Mouse (Mus musculus): ENCODE measurements at regions not wholly inside any gene's neighbourhood (a gene's known extent, or its start where the extent isn't known, plus 50 kb on each side); places are given as distances from the start of the nearest gene placed in this dataset.

- Histone ChIP-seq H3K4me1 (ENCODE audit: control insufficient read depth, insufficient read depth, low read length) (no peaks in the 10 kb centered on the region), H3K9me3 (replicated peaks; ENCODE audit: control insufficient read depth, low read length) (no peaks in the 10 kb centered on the region), H3K4me3 (replicated peaks; ENCODE audit: low read length) (no peak overlapping the region), H3K27ac (ENCODE audit: low read length) (no peak overlapping the region), H3K9ac (ENCODE audit: low read length) (no peak overlapping the region), H3K36me3 (ENCODE audit: control insufficient read depth, insufficient read depth, low read length) (no peaks in the 10 kb centered on the region), H3K27me3 (ENCODE audit: control insufficient read depth, insufficient read depth, low read length) (no peaks in the 10 kb centered on the region), H3K4me2 (ENCODE audit: low read depth, low read length) (no peak overlapping the region)
- ATAC-seq (ENCODE audit: insufficient read depth, low FRiP score) = no peak
- WGBS = 72% methylated on average over 4 of the region's 4 CpGs
These were observed 316.0 kb downstream of the Plk2 start for GRCm38 (mm10) chr13:110710847-110711246.

- Histone ChIP-seq H3K27ac (ENCODE audit: low read length) (no peak overlapping the region), H3K9ac (ENCODE audit: low read length) (no peak overlapping the region), H3K4me2 (ENCODE audit: low read depth, low read length) (no peak overlapping the region), H3K36me3 (ENCODE audit: control insufficient read depth, insufficient read depth, low read length) (no peaks in the 10 kb centered on the region), H3K27me3 (ENCODE audit: control insufficient read depth, insufficient read depth, low read length) (no peaks in the 10 kb centered on the region), H3K4me1 (ENCODE audit: control insufficient read depth, insufficient read depth, low read length) (no peaks in the 10 kb centered on the region), H3K4me3 (replicated peaks; ENCODE audit: low read length) (no peak overlapping the region), H3K9me3 (replicated peaks; ENCODE audit: control insufficient read depth, low read length) (no peaks in the 10 kb centered on the region)
- no peak for ATAC-seq (ENCODE audit: insufficient read depth, low FRiP score)
- 8% methylated on average over 3 of the region's 3 CpGs for WGBS
These were observed 317.7 kb downstream of the Plk2 start for GRCm38 (mm10) chr13:110712527-110712926.

DNA sequence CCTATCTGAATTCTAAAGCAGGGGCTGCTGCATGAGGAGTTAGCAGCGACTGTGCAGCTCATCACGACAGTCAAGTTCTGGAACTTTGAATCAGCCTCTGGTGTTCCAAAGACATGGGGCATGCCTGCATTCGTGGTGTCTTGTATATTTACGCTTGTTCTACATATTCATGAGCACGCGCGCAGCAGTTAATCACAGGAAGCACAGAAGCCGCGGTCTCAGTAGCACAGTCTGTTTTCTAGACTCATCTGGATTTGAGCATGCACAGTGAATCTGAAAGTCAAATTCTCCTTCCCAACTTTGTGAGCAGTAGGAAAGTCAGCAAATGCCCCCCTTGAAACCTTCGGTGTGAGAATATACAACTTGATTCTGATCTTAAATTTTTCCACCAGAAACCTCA lies 327.3 kb downstream of the Plk2 start:
- no peak for ATAC-seq (ENCODE audit: insufficient read depth, low FRiP score)
- no peaks in the 10 kb centered on the region for H3K4me1 ChIP-seq (ENCODE audit: control insufficient read depth, insufficient read depth, low read length)
- WGBS = 88% methylated on average over 10 of the region's 10 CpGs
- no peak overlapping the region for H3K27ac ChIP-seq (ENCODE audit: low read length)
- H3K36me3 ChIP-seq (ENCODE audit: control insufficient read depth, insufficient read depth, low read length) = no peaks in the 10 kb centered on the region
- H3K4me3 ChIP-seq (replicated peaks; ENCODE audit: low read length) = no peak overlapping the region
- no peaks in the 10 kb centered on the region for H3K9me3 ChIP-seq (replicated peaks; ENCODE audit: control insufficient read depth, low read length)
- H3K4me2 ChIP-seq (ENCODE audit: low read depth, low read length) = no peak overlapping the region
- H3K9ac ChIP-seq (ENCODE audit: low read length) = no peak overlapping the region
- H3K27me3 ChIP-seq (ENCODE audit: control insufficient read depth, insufficient read depth, low read length) = no peaks in the 10 kb centered on the region

GRCm38 (mm10) chr13:110722752-110723151 lies 327.9 kb downstream of the Plk2 start:
- 64% methylated on average over 6 of the region's 6 CpGs for WGBS
- no peak for ATAC-seq (ENCODE audit: insufficient read depth, low FRiP score)
- no peaks in the 10 kb centered on the region for H3K9me3 ChIP-seq (replicated peaks; ENCODE audit: control insufficient read depth, low read length)
- no peaks in the 10 kb centered on the region for H3K27me3 ChIP-seq (ENCODE audit: control insufficient read depth, insufficient read depth, low read length)
- no peak overlapping the region for H3K9ac ChIP-seq (ENCODE audit: low read length)
- no peak overlapping the region for H3K4me3 ChIP-seq (replicated peaks; ENCODE audit: low read length)
- H3K4me2 ChIP-seq (ENCODE audit: low read depth, low read length) = no peak overlapping the region
- no peaks in the 10 kb centered on the region for H3K36me3 ChIP-seq (ENCODE audit: control insufficient read depth, insufficient read depth, low read length)
- no peaks in the 10 kb centered on the region for H3K4me1 ChIP-seq (ENCODE audit: control insufficient read depth, insufficient read depth, low read length)
- H3K27ac ChIP-seq (ENCODE audit: low read length) = no peak overlapping the region

DNA sequence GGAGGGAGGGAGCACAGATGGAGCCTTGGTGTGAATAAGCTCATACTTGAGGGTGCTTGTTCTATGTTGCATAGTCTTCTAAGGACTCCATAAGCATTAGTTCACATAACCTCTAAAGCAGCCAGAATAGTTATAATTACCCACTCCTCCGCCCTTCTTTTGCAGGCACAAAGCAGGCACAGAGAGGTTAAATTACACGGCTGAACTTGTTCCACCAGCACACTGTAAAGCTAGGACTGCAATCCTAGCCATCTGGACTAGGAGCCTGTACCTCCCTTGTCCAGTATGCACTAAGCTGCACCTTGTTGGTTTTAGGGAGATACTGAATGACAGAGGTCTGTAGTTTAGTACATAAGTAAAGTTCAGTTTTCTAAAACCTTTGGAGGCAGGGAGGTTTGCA lies 330.0 kb downstream of the Plk2 start:
- Histone ChIP-seq H3K9me3 (replicated peaks; ENCODE audit: control insufficient read depth, low read length) (no peaks in the 10 kb centered on the region), H3K4me3 (replicated peaks; ENCODE audit: low read length) (no peak overlapping the region), H3K36me3 (ENCODE audit: control insufficient read depth, insufficient read depth, low read length) (no peaks in the 10 kb centered on the region), H3K27ac (ENCODE audit: low read length) (no peak overlapping the region), H3K4me2 (ENCODE audit: low read depth, low read length) (no peak overlapping the region), H3K27me3 (ENCODE audit: control insufficient read depth, insufficient read depth, low read length) (no peaks in the 10 kb centered on the region), H3K9ac (ENCODE audit: low read length) (no peak overlapping the region), H3K4me1 (ENCODE audit: control insufficient read depth, insufficient read depth, low read length) (no peaks in the 10 kb centered on the region)
- no peak for ATAC-seq (ENCODE audit: insufficient read depth, low FRiP score)
- WGBS = 65% methylated on average over 2 of the region's 2 CpGs

DNA sequence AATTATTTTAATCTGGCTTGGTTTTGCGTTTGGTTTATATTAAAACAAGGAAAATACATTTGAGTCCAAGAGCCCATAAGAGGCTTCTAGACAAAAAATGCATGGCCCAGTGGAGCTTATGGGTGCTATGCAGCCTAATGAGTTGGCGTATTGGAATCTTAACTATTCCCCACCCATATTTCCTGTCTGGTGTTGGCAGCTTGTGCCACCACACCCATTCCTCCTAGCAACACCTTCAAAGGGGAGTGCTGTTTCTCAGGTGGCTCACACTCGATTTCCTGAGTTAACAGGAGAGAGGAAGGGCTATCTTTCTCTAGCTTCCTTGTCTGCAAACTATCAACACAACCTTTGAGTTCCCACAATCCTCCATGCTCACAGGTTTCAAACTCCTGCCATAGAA lies 331.0 kb downstream of the Plk2 start:
- no peak overlapping the region for H3K4me3 ChIP-seq (replicated peaks; ENCODE audit: low read length)
- peak; percentile 73; the same call in 1 of the 2 replicates for ATAC-seq (ENCODE audit: insufficient read depth, low FRiP score)
- WGBS = 62% methylated on average over 3 of the region's 3 CpGs

DNA sequence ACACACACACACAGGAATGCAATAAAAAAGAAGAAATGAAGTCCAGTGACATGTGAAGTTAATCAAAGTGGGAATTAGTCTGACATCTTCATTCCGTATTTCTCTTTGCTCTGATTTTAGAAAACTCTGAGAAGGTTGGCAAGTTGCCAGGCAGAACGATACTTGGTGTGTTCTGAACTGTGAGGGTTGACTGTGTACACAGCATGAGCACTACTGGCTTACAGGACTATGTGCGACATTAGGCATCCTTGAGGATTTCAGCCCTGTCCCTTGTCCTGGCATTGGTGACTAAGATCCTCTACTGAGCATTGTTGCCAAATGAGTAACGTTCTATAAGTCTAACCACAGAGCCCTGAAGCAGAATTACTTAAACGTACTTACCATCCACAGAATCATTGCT lies 340.7 kb downstream of the Plk2 start:
- WGBS = 33% methylated on average over 5 of the region's 5 CpGs
- Histone ChIP-seq H3K27me3 (ENCODE audit: control insufficient read depth, insufficient read depth, low read length) (no peaks in the 10 kb centered on the region), H3K9me3 (replicated peaks; ENCODE audit: control insufficient read depth, low read length) (no peaks in the 10 kb centered on the region), H3K4me3 (replicated peaks; ENCODE audit: low read length) (no peak overlapping the region), H3K27ac (ENCODE audit: low read length) (no peak overlapping the region), H3K4me1 (ENCODE audit: control insufficient read depth, insufficient read depth, low read length) (no peaks in the 10 kb centered on the region), H3K36me3 (ENCODE audit: control insufficient read depth, insufficient read depth, low read length) (no peaks in the 10 kb centered on the region), H3K9ac (ENCODE audit: low read length) (no peak overlapping the region), H3K4me2 (ENCODE audit: low read depth, low read length) (no peak overlapping the region)
- no peak for ATAC-seq (ENCODE audit: insufficient read depth, low FRiP score)

More for the DNA sequence above, 331.0 kb downstream of the Plk2 start:
- H3K4me2 ChIP-seq (ENCODE audit: low read depth, low read length) = no peak overlapping the region
- H3K27ac ChIP-seq (ENCODE audit: low read length) = no peak overlapping the region
- no peak overlapping the region for H3K9ac ChIP-seq (ENCODE audit: low read length)
- H3K9me3 ChIP-seq (replicated peaks; ENCODE audit: control insufficient read depth, low read length) = no peaks in the 10 kb centered on the region
- H3K4me1 ChIP-seq (ENCODE audit: control insufficient read depth, insufficient read depth, low read length) = no peaks in the 10 kb centered on the region
- no peaks in the 10 kb centered on the region for H3K27me3 ChIP-seq (ENCODE audit: control insufficient read depth, insufficient read depth, low read length)
- no peaks in the 10 kb centered on the region for H3K36me3 ChIP-seq (ENCODE audit: control insufficient read depth, insufficient read depth, low read length)

- H3K36me3 ChIP-seq (ENCODE audit: control insufficient read depth, insufficient read depth, low read length) = no peaks in the 10 kb centered on the region
- no peak overlapping the region for H3K4me3 ChIP-seq (replicated peaks; ENCODE audit: low read length)
- no peak overlapping the region for H3K27ac ChIP-seq (ENCODE audit: low read length)
- no peak overlapping the region for H3K9ac ChIP-seq (ENCODE audit: low read length)
- 74% methylated on average over 11 of the region's 11 CpGs for WGBS
- H3K4me2 ChIP-seq (ENCODE audit: low read depth, low read length) = no peak overlapping the region
- no peaks in the 10 kb centered on the region for H3K4me1 ChIP-seq (ENCODE audit: control insufficient read depth, insufficient read depth, low read length)
- no peaks in the 10 kb centered on the region for H3K9me3 ChIP-seq (replicated peaks; ENCODE audit: control insufficient read depth, low read length)
- no peak for ATAC-seq (ENCODE audit: insufficient read depth, low FRiP score)
- no peaks in the 10 kb centered on the region for H3K27me3 ChIP-seq (ENCODE audit: control insufficient read depth, insufficient read depth, low read length)
These were observed 346.8 kb downstream of the Plk2 start for GRCm38 (mm10) chr13:110741576-110742206.

DNA sequence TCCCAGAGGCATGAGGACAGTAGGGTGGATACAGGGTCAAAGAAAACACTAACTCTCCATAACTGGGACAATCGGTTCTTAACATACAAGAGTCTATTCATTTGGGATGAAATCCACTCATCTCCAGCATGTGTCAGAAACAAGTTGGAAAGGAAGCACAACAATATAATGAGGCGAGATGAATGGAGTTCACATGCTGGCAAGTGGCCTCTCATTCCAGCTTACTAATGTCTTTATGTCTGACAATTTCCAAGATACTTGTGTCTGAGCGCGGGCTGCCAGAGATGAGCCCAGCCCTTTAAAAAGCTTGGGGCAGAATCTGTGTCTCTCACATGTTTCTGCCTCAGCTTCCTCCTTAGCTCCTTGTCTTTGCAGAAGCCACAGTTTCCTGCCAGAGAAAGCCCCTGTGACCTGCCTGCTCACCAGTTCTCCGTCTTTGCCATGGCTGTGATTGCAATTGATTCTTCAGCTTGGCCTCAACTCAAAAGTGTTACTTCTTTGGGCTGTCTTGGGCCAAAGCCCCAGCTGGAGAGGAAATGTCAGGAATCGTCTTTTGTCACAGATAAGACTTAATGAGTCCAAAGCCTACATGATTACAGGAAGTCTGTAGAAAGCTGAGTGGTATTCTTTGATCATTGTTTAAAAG lies 352.5 kb downstream of the Plk2 start:
- Histone ChIP-seq H3K4me2 (ENCODE audit: low read depth, low read length) (no peak overlapping the region), H3K36me3 (ENCODE audit: control insufficient read depth, insufficient read depth, low read length) (no peaks in the 10 kb centered on the region), H3K4me3 (replicated peaks; ENCODE audit: low read length) (no peak overlapping the region), H3K4me1 (ENCODE audit: control insufficient read depth, insufficient read depth, low read length) (no peaks in the 10 kb centered on the region), H3K27me3 (ENCODE audit: control insufficient read depth, insufficient read depth, low read length) (no peaks in the 10 kb centered on the region), H3K27ac (ENCODE audit: low read length) (no peak overlapping the region), H3K9me3 (replicated peaks; ENCODE audit: control insufficient read depth, low read length) (no peaks in the 10 kb centered on the region), H3K9ac (ENCODE audit: low read length) (no peak overlapping the region)
- no peak for ATAC-seq (ENCODE audit: insufficient read depth, low FRiP score)
- WGBS = 46% methylated on average over 6 of the region's 6 CpGs

Measured in stomach, embryonic 16.5 days (tissue).